In the genomic region with DNA sequence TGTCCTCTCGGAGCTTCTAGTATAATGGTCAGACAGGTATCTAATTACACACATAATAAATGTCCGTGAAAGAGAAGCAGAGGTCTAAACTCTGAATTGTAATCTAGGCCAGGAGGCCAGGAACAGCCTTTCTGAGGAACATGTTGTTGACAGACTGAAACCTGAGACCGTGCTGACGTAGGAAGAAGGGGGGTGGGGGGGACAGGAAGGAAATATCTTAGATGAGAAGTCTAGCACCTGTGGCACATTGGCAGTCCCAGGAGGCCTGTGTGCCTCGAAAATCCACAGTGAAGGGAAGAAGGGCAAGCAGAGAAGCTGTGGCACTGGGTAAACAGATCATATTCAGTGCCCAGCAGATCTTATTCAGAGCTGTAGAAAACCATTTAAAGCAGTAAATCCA, we compare ENCODE assay signal across 10 mouse cellular contexts. TPM values are rescaled to one million over a fixed set of nuclear protein-coding genes. Genes with fewer than 3 reads are reported as not detected.
DNase-seq lines count a peak whose midpoint lies in the region; ATAC-seq and TF ChIP-seq lines count a peak whose summit lies in the region.
"Had no signal": no experiment of that assay in that cellular context is flagged by ENCODE, and none has a peak within 500 bp of the region (broad histone marks: within the 10 kb centered on the region; RNA-seq: fewer than 3 reads in every experiment).

No protein-coding gene starts in this region.

- WGBS in heart, postnatal 0 days, result 36% methylated on average over 5 of the region's 5 CpGs

- no peak overlapping the region for H3K4me3 ChIP-seq in heart, postnatal 0 days (ENCODE audit: low read depth, low read length)

- no peak overlapping the region for H3K9ac ChIP-seq in heart, postnatal 0 days (replicated peaks; ENCODE audit: low read depth, low read length)

- no peak for DNase-seq in heart, postnatal 0 days (ENCODE audit: low spot score)
- DNase-seq in heart, postnatal 14 days, result no peak
- peak; percentile 50 to 55 for DNase-seq in CD8-positive naive resting alpha-beta T cell, adult 2 months (ENCODE audit: low read depth in 2 of 2, low spot score in 2 of 2)
- peak; percentile 83 for DNase-seq in splenic B cell, adult 2 months (ENCODE audit: low read depth, low spot score)
- no peak for DNase-seq in urinary bladder, postnatal 25 days (ENCODE audit: low spot score)
- DNase-seq in cerebellum, adult 9-11 months, result no peak
- no peak for DNase-seq in ovary, postnatal 14 days (ENCODE audit: low spot score)
- DNase-seq: kidney, postnatal 36 days had no signal

- no peak for TF ChIP-seq EP300 in heart, postnatal 0 days (IDR thresholded peaks at IDR 0.05; ENCODE audit: low read depth)

- no peaks in the 10 kb centered on the region for H3K27me3 ChIP-seq in heart, postnatal 0 days (ENCODE audit: control insufficient read depth, insufficient read depth, low read length)
- no peaks in the 10 kb centered on the region for H3K27me3 ChIP-seq in splenic B cell, adult 2 months (ENCODE audit: control insufficient read depth, insufficient read depth, low read length, poor library complexity, severe bottlenecking)

- intact Hi-C loops in heart, postnatal 14 days (cut with DNase I), result no loop called here

- peak; percentile 64 for ATAC-seq in heart, postnatal 0 days (ENCODE audit: insufficient read depth, low read depth)
- ATAC-seq in hematopoietic stem cell, adult 5-6 weeks (replicated peaks in 1 of 2; ENCODE audit: insufficient read depth in 1 of 2, low FRiP score in 2 of 2, low TSS enrichment in 1 of 2, low read depth in 1 of 2, poor library complexity in 2 of 2, severe bottlenecking in 2 of 2), result peak; percentile 62 to 88

- no peaks in the 10 kb centered on the region for H3K9me3 ChIP-seq in heart, postnatal 0 days (replicated peaks; ENCODE audit: control insufficient read depth, low read length)

- H3K4me2 ChIP-seq in heart, postnatal 0 days (ENCODE audit: low read depth, low read length), result no peak overlapping the region

- peaks cover 14% of the 10 kb centered on the region; the same call in 1 of the 2 replicates for H3K4me1 ChIP-seq in heart, postnatal 0 days (ENCODE audit: control insufficient read depth, insufficient read depth)

- peak overlapping the region; percentile 69 for H3K27ac ChIP-seq in heart, postnatal 0 days (ENCODE audit: low read depth)

- no peak for TF ChIP-seq CTCF in heart, postnatal 0 days (IDR thresholded peaks at IDR 0.05; ENCODE audit: low read depth)

- H3K36me3 ChIP-seq in heart, postnatal 0 days (replicated peaks; ENCODE audit: control insufficient read depth, insufficient read depth, low read length), result no peaks in the 10 kb centered on the region
- no peaks in the 10 kb centered on the region for H3K36me3 ChIP-seq in splenic B cell, adult 2 months (ENCODE audit: control insufficient read depth, insufficient read depth, low read length, poor library complexity, severe bottlenecking)
- H3K36me3 ChIP-seq: G1E had no signal

RNA-seq across cellular contexts. Expression of a gene that starts 9.0 kb away (rescaled TPM):
- total RNA-seq in heart, postnatal 0 days (2014; rRNA removed; ENCODE audit: low replicate concordance), result 43.0 and 46.1 TPM in 2 replicates
- polyA plus RNA-seq in heart, postnatal 0 days (2015; fragmentation: Nextera tagmentation; extraction: Ambion mirVana), result 16.9 and 19.3 TPM in 2 replicates
- 10 to 100 TPM; 45.9 to 50.9 TPM for total RNA-seq in heart, postnatal 14 days (2021)
- 73.7 and 73.9 TPM in 2 replicates for total RNA-seq in hematopoietic stem cell, adult 5-6 weeks (2017)

RNA-seq across cellular contexts. Expression of a gene that starts 27.1 kb away (rescaled TPM):
- 131 and 139 TPM in 2 replicates for total RNA-seq in heart, postnatal 0 days (2014; rRNA removed; ENCODE audit: low replicate concordance)
- 265 TPM in 2 replicates for polyA plus RNA-seq in heart, postnatal 0 days (2015; fragmentation: Nextera tagmentation; extraction: Ambion mirVana)
- total RNA-seq in heart, postnatal 14 days (2021), result 100 to 1,000 TPM; 239 to 245 TPM
- total RNA-seq in hematopoietic stem cell, adult 5-6 weeks (2017), result 315 and 317 TPM in 2 replicates

Comparison
In these comparisons a context has a peak if more than half of its experiments do, and no peak if none do; other contexts are left out.
1. DNase-seq: peak in CD8-positive naive resting alpha-beta T cell, adult 2 months (2 of 2) and splenic B cell, adult 2 months (single experiment); none in heart, postnatal 0 days (single experiment), heart, postnatal 14 days (0 of 2), urinary bladder, postnatal 25 days (single experiment), cerebellum, adult 9-11 months (single experiment) and ovary, postnatal 14 days (single experiment).